In the genomic region with DNA sequence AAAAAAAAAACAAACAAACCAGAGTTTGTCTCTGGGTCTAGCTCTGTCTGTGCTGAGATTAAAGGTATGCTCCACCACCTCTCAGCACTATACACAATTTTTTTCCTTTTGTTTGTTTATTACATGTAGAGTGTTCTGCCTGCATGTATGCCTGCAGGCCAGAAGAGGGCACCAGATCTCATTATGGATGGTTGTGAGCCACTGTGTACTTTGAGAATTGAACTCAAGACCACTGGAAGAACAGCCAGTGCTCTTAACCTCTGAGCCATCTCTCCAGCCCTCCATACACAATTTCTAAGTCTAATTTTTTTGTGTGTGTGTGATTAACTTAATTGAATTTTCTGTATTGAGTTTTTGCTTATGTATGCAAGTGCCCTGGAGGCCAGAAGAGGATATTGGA, we compare ENCODE assay signal across 13 mouse cellular contexts. TPM values are rescaled to one million over a fixed set of nuclear protein-coding genes. Genes with fewer than 3 reads are reported as not detected.
DNase-seq lines count a peak whose midpoint lies in the region; ATAC-seq and TF ChIP-seq lines count a peak whose summit lies in the region.
"Had no signal": no experiment of that assay in that cellular context is flagged by ENCODE, and none has a peak within 500 bp of the region (broad histone marks: within the 10 kb centered on the region; RNA-seq: fewer than 3 reads in every experiment).

No protein-coding gene starts in this region.

- no peak overlapping the region for H3K27ac ChIP-seq in hindbrain, postnatal 0 days
- H3K27ac ChIP-seq in hindbrain, embryonic 11.5 days (ENCODE audit: low read depth, low read length) = no peak overlapping the region
- H3K27ac ChIP-seq in midbrain, postnatal 0 days (ENCODE audit: low read depth, low read length) = no peak overlapping the region
- H3K27ac ChIP-seq in midbrain, embryonic 13.5 days = no peak overlapping the region
- H3K27ac ChIP-seq in stomach, postnatal 0 days (replicated peaks) = no peak overlapping the region
- H3K27ac ChIP-seq: limb, embryonic 13.5 days had no signal

- DNase-seq in hindbrain, postnatal 0 days (ENCODE audit: low spot score) = no peak
- DNase-seq in hindbrain, embryonic 11.5 days (ENCODE audit: low spot score) = no peak
- no peak for DNase-seq in midbrain, postnatal 0 days (ENCODE audit: low spot score)
- DNase-seq in Patski (ENCODE audit: low read depth, low spot score) = no peak
- DNase-seq in stomach, postnatal 0 days (ENCODE audit: low spot score) = no peak
- no peak for DNase-seq in kidney, adult 8-10 months
- no peak for DNase-seq in frontal cortex, adult 2 months (ENCODE audit: extremely low spot score in 1 of 2, low spot score in 1 of 2)
- DNase-seq: adrenal gland, adult 8-10 months; cerebellum, adult 11 months had no signal

- POLR2A ChIA-PET in Patski (lab: Charles Lee) = interaction anchor here (1.5 kb wide), 1 partner anchor 10 kb away, joined by 5 read pairs; no protein-coding TSS in a partner anchor

- no peak overlapping the region for H3K4me2 ChIP-seq in hindbrain, postnatal 0 days (ENCODE audit: low read depth, low read length)
- H3K4me2 ChIP-seq in hindbrain, embryonic 11.5 days (replicated peaks; ENCODE audit: low read depth, low read length) = no peak overlapping the region
- no peak overlapping the region for H3K4me2 ChIP-seq in midbrain, postnatal 0 days (ENCODE audit: low read depth, low read length, poor library complexity, severe bottlenecking)
- no peak overlapping the region for H3K4me2 ChIP-seq in midbrain, embryonic 13.5 days (replicated peaks)
- no peak overlapping the region for H3K4me2 ChIP-seq in stomach, postnatal 0 days (replicated peaks; ENCODE audit: low read depth)
- H3K4me2 ChIP-seq: heart, embryonic 12.5 days; limb, embryonic 13.5 days had no signal

- no peak overlapping the region for H3K9ac ChIP-seq in hindbrain, postnatal 0 days (replicated peaks; ENCODE audit: low read length)
- H3K9ac ChIP-seq in hindbrain, embryonic 11.5 days (ENCODE audit: low read depth, low read length) = no peak overlapping the region
- H3K9ac ChIP-seq in midbrain, postnatal 0 days (replicated peaks; ENCODE audit: low read length, poor library complexity, severe bottlenecking) = no peak overlapping the region
- H3K9ac ChIP-seq in midbrain, embryonic 13.5 days (replicated peaks) = no peak overlapping the region
- H3K9ac ChIP-seq in stomach, postnatal 0 days (ENCODE audit: low read length) = no peak overlapping the region
- H3K9ac ChIP-seq: heart, embryonic 12.5 days; limb, embryonic 13.5 days had no signal

- no peak overlapping the region for H3K4me3 ChIP-seq in hindbrain, postnatal 0 days (ENCODE audit: low read length)
- no peak overlapping the region for H3K4me3 ChIP-seq in hindbrain, embryonic 11.5 days (ENCODE audit: low read depth, low read length)
- H3K4me3 ChIP-seq in midbrain, postnatal 0 days (ENCODE audit: low read depth, low read length) = no peak overlapping the region
- no peak overlapping the region for H3K4me3 ChIP-seq in midbrain, embryonic 13.5 days (replicated peaks)
- no peak overlapping the region for H3K4me3 ChIP-seq in stomach, postnatal 0 days (ENCODE audit: low read depth, low read length)
- H3K4me3 ChIP-seq: heart, embryonic 12.5 days; limb, embryonic 13.5 days had no signal

- H3K4me1 ChIP-seq in hindbrain, postnatal 0 days (ENCODE audit: insufficient read depth, low read length) = no peaks in the 10 kb centered on the region
- no peaks in the 10 kb centered on the region for H3K4me1 ChIP-seq in hindbrain, embryonic 11.5 days (replicated peaks; ENCODE audit: control insufficient read depth, insufficient read depth, low read length)
- no peaks in the 10 kb centered on the region for H3K4me1 ChIP-seq in midbrain, postnatal 0 days (ENCODE audit: insufficient read depth, low read length)
- H3K4me1 ChIP-seq in midbrain, embryonic 13.5 days (replicated peaks) = peaks cover 24% of the 10 kb centered on the region
- H3K4me1 ChIP-seq in stomach, postnatal 0 days (replicated peaks; ENCODE audit: control insufficient read depth, insufficient read depth) = no peaks in the 10 kb centered on the region
- H3K4me1 ChIP-seq: limb, embryonic 13.5 days had no signal

- no peaks in the 10 kb centered on the region for H3K27me3 ChIP-seq in hindbrain, postnatal 0 days (ENCODE audit: insufficient read depth, low read length)
- H3K27me3 ChIP-seq in hindbrain, embryonic 11.5 days (ENCODE audit: control insufficient read depth, insufficient read depth, low read length) = no peaks in the 10 kb centered on the region
- H3K27me3 ChIP-seq in midbrain, postnatal 0 days (ENCODE audit: insufficient read depth, low read length) = no peaks in the 10 kb centered on the region
- H3K27me3 ChIP-seq in midbrain, embryonic 13.5 days = no peaks in the 10 kb centered on the region
- H3K27me3 ChIP-seq in Patski = no peaks in the 10 kb centered on the region
- H3K27me3 ChIP-seq in stomach, postnatal 0 days (ENCODE audit: control insufficient read depth, insufficient read depth, low read length) = no peaks in the 10 kb centered on the region
- H3K27me3 ChIP-seq: heart, embryonic 12.5 days; limb, embryonic 13.5 days had no signal

- ATAC-seq in hindbrain, postnatal 0 days = no peak
- ATAC-seq in hindbrain, embryonic 11.5 days (ENCODE audit: low FRiP score) = no peak
- no peak for ATAC-seq in midbrain, postnatal 0 days (ENCODE audit: low FRiP score)
- no peak for ATAC-seq in midbrain, embryonic 13.5 days
- no peak for ATAC-seq in Patski
- no peak for ATAC-seq in stomach, postnatal 0 days (ENCODE audit: low FRiP score, low TSS enrichment)

- H3K36me3 ChIP-seq in hindbrain, postnatal 0 days (ENCODE audit: insufficient read depth, low read length) = no peaks in the 10 kb centered on the region
- H3K36me3 ChIP-seq in hindbrain, embryonic 11.5 days (ENCODE audit: control insufficient read depth, insufficient read depth, low read length) = no peaks in the 10 kb centered on the region
- H3K36me3 ChIP-seq in midbrain, postnatal 0 days (ENCODE audit: insufficient read depth, low read length) = no peaks in the 10 kb centered on the region
- no peaks in the 10 kb centered on the region for H3K36me3 ChIP-seq in midbrain, embryonic 13.5 days
- no peaks in the 10 kb centered on the region for H3K36me3 ChIP-seq in stomach, postnatal 0 days (ENCODE audit: control insufficient read depth, insufficient read depth, low read length)

- H3K9me3 ChIP-seq in hindbrain, postnatal 0 days (ENCODE audit: low read length) = no peaks in the 10 kb centered on the region
- H3K9me3 ChIP-seq in hindbrain, embryonic 11.5 days (ENCODE audit: control insufficient read depth, low read length) = no peaks in the 10 kb centered on the region
- no peaks in the 10 kb centered on the region for H3K9me3 ChIP-seq in midbrain, postnatal 0 days (ENCODE audit: low read length)
- no peaks in the 10 kb centered on the region for H3K9me3 ChIP-seq in midbrain, embryonic 13.5 days
- H3K9me3 ChIP-seq in stomach, postnatal 0 days (ENCODE audit: control insufficient read depth, low read length) = no peaks in the 10 kb centered on the region
- H3K9me3 ChIP-seq: G1E; heart, embryonic 12.5 days; limb, embryonic 13.5 days had no signal

- TF ChIP-seq EP300 in stomach, postnatal 0 days (optimal IDR thresholded peaks at IDR 0.05) = no peak

- TF ChIP-seq CTCF in hindbrain, postnatal 0 days (IDR thresholded peaks at IDR 0.05; ENCODE audit: low read depth) = peak; percentile 50
- peak; percentile 57 for TF ChIP-seq CTCF in midbrain, postnatal 0 days (IDR thresholded peaks at IDR 0.05)
- TF ChIP-seq CTCF in Patski (IDR thresholded peaks at IDR 0.05) = peak; percentile 67
- TF ChIP-seq CTCF in stomach, postnatal 0 days (IDR thresholded peaks at IDR 0.05; ENCODE audit: low read depth) = peak; percentile 63

- in situ Hi-C loops in Patski (cut with MboI; ENCODE audit: low pct_unique_long_range_greater_than_20kb) = no loop called here

- CTCF ChIA-PET in Patski (lab: Charles Lee) = interaction anchor here (0.7 to 1.1 kb wide), 3 partner anchors 8 to 44 kb away, joined by 3 read pairs; no protein-coding TSS in a partner anchor

RNA-seq across cellular contexts. Expression of a gene that starts 10.6 kb away (rescaled TPM):
- 171 and 177 TPM in 2 replicates for total RNA-seq in hindbrain, postnatal 0 days (2014; rRNA removed)
- 71.5 and 80.6 TPM in 2 replicates for polyA plus RNA-seq in hindbrain, postnatal 0 days (2015; fragmentation: Nextera tagmentation; extraction: Ambion mirVana)
- polyA plus RNA-seq in hindbrain, embryonic 11.5 days (2014; fragmentation: Nextera tagmentation; extraction: Ambion mirVana) = 142 and 146 TPM in 2 replicates
- 173 and 195 TPM in 2 replicates for total RNA-seq in midbrain, postnatal 0 days (2014; rRNA removed)
- 80.8 and 84.9 TPM in 2 replicates for polyA plus RNA-seq in midbrain, postnatal 0 days (2015; fragmentation: Nextera tagmentation; extraction: Ambion mirVana)
- polyA plus RNA-seq in midbrain, embryonic 13.5 days (2015; fragmentation: Nextera tagmentation; extraction: Ambion mirVana) = 172 and 183 TPM in 2 replicates
- 89.3 TPM for polyA plus RNA-seq in Patski (2021)
- 27.2 and 29.0 TPM in 2 replicates for polyA plus RNA-seq in stomach, postnatal 0 days (2015; fragmentation: Nextera tagmentation; extraction: Ambion mirVana)
- polyA plus RNA-seq in frontal cortex, adult 2 months (2012; rRNA removed) = 77.8 and 83.8 TPM in 2 replicates

RNA-seq across cellular contexts. Expression of a gene that starts 33.9 kb away (rescaled TPM):
- 18.6 and 25.5 TPM in 2 replicates for total RNA-seq in hindbrain, postnatal 0 days (2014; rRNA removed)
- 18.4 and 19.3 TPM in 2 replicates for polyA plus RNA-seq in hindbrain, postnatal 0 days (2015; fragmentation: Nextera tagmentation; extraction: Ambion mirVana)
- polyA plus RNA-seq in hindbrain, embryonic 11.5 days (2014; fragmentation: Nextera tagmentation; extraction: Ambion mirVana) = 16.0 and 16.9 TPM in 2 replicates
- total RNA-seq in midbrain, postnatal 0 days (2014; rRNA removed) = 19.1 and 21.7 TPM in 2 replicates
- polyA plus RNA-seq in midbrain, postnatal 0 days (2015; fragmentation: Nextera tagmentation; extraction: Ambion mirVana) = 17.0 and 19.5 TPM in 2 replicates
- 28.7 and 28.8 TPM in 2 replicates for polyA plus RNA-seq in midbrain, embryonic 13.5 days (2015; fragmentation: Nextera tagmentation; extraction: Ambion mirVana)
- 39.0 TPM for polyA plus RNA-seq in Patski (2021)
- 22.5 and 25.5 TPM in 2 replicates for polyA plus RNA-seq in stomach, postnatal 0 days (2015; fragmentation: Nextera tagmentation; extraction: Ambion mirVana)
- 27.6 and 27.8 TPM in 2 replicates for polyA plus RNA-seq in frontal cortex, adult 2 months (2012; rRNA removed)

RNA-seq across cellular contexts. Expression of a gene that starts 34.0 kb away (rescaled TPM):
- 63.3 and 66.8 TPM in 2 replicates for total RNA-seq in hindbrain, postnatal 0 days (2014; rRNA removed)
- polyA plus RNA-seq in hindbrain, postnatal 0 days (2015; fragmentation: Nextera tagmentation; extraction: Ambion mirVana) = 49.4 and 51.5 TPM in 2 replicates
- 53.9 and 61.7 TPM in 2 replicates for polyA plus RNA-seq in hindbrain, embryonic 11.5 days (2014; fragmentation: Nextera tagmentation; extraction: Ambion mirVana)
- 74.6 and 85.9 TPM in 2 replicates for total RNA-seq in midbrain, postnatal 0 days (2014; rRNA removed)
- 61.8 and 62.1 TPM in 2 replicates for polyA plus RNA-seq in midbrain, postnatal 0 days (2015; fragmentation: Nextera tagmentation; extraction: Ambion mirVana)
- polyA plus RNA-seq in midbrain, embryonic 13.5 days (2015; fragmentation: Nextera tagmentation; extraction: Ambion mirVana) = 52.8 and 58.6 TPM in 2 replicates
- polyA plus RNA-seq in Patski (2021) = 38.9 TPM
- polyA plus RNA-seq in stomach, postnatal 0 days (2015; fragmentation: Nextera tagmentation; extraction: Ambion mirVana) = 16.5 and 18.2 TPM in 2 replicates
- polyA plus RNA-seq in frontal cortex, adult 2 months (2012; rRNA removed) = 53.2 TPM in 2 replicates
